Mouse (Mus musculus) ES-E14 (cell line): ENCODE data around the gene Abca2. TPM values are rescaled to one million over a fixed set of nuclear protein-coding genes. Genes with fewer than 3 reads are reported as not detected.

Experiments
- DNase-seq: peaks from one replicate; pipeline ENCODE4 v3.0.0-alpha.2; 2013; ENCODE audit warnings: low read depth, low spot score
- H3K27ac ChIP-seq: 2 replicates; pipeline ENCODE4 v1.5.1; 2012; ENCODE audit warnings: low read depth, mild to moderate bottlenecking, low read length, moderate library complexity, mixed read lengths; ENCODE audit not compliant: poor library complexity, insufficient read depth, severe bottlenecking
- H3K36me3 ChIP-seq: 2 replicates; pipeline ENCODE4 v1.6.1; 2012; ENCODE audit warnings: mild to moderate bottlenecking, low read length, moderate library complexity, mixed read lengths; ENCODE audit not compliant: control insufficient read depth, poor library complexity, insufficient read depth, severe bottlenecking
- H3K4me1 ChIP-seq, 2 experiments: fragments of 150-350 bp in 1 of 2; sonication (generic) in 1 of 2; 2 replicates each; pipeline ENCODE4 v1.6.1; 2012; ENCODE audit warnings: low read length in 2 of 2, mild to moderate bottlenecking in 1 of 2, mixed read lengths in 1 of 2; ENCODE audit not compliant: control insufficient read depth in 2 of 2, insufficient read depth in 2 of 2, poor library complexity in 1 of 2
- H3K4me3 ChIP-seq, 2 experiments: fragments of 150-350 bp in 1 of 2; sonication (generic) in 1 of 2; 2 replicates each; pipeline ENCODE4 v1.5.1; 2012; ENCODE audit warnings: low read length in 2 of 2, low read depth in 1 of 2, mild to moderate bottlenecking in 1 of 2, mixed read lengths in 1 of 2; ENCODE audit not compliant: insufficient read depth in 1 of 2, poor library complexity in 1 of 2, severe bottlenecking in 1 of 2
- H3K9ac ChIP-seq: 2 replicates; pipeline ENCODE4 v1.6.1; 2012; ENCODE audit warnings: low read depth, mild to moderate bottlenecking, low read length, mixed read lengths; ENCODE audit not compliant: poor library complexity, insufficient read depth, severe bottlenecking
- H3K9me3 ChIP-seq: fragments of 150-350 bp; sonication (generic); 2 replicates; pipeline ENCODE4 v1.6.1; 2012; ENCODE audit warnings: low read depth, mild to moderate bottlenecking, low read length; ENCODE audit not compliant: control insufficient read depth, insufficient read depth
- CHD2 ChIP-seq: IDR thresholded peaks from 2 replicates; pipeline ENCODE4 v1.6.1; 2014; ENCODE audit warnings: mild to moderate bottlenecking, low read depth, low read length, inconsistent platforms
- HCFC1 ChIP-seq: IDR thresholded peaks from 2 replicates; pipeline ENCODE4 v1.6.1; 2012; ENCODE audit warnings: low read length, inconsistent platforms, borderline replicate concordance; ENCODE audit not compliant: insufficient read depth
- MAFK ChIP-seq: IDR thresholded peaks from 2 replicates; pipeline ENCODE4 v1.6.1; 2014; ENCODE audit warnings: mild to moderate bottlenecking, low read depth, low read length, inconsistent platforms; ENCODE audit not compliant: insufficient read depth
- ZC3H11A ChIP-seq: IDR thresholded peaks from 2 replicates; pipeline ENCODE4 v1.6.1; 2012; ENCODE audit warnings: low read depth, mild to moderate bottlenecking, inconsistent platforms, low read length, borderline replicate concordance
- ZNF384 ChIP-seq: IDR thresholded peaks from 2 replicates; pipeline ENCODE4 v1.6.1; 2012; ENCODE audit warnings: low read depth, low read length, inconsistent platforms
- in situ Hi-C, 2 experiments: fragments of 600-800 bp; cut with MboI; formaldehyde crosslinking; loops; one replicate each; pipeline ENCODE4 v1.15.1; 2025; ENCODE audit warnings: low sequenced_read_pairs in 2 of 2, inconsistent platforms in 1 of 2; ENCODE audit not compliant: unreplicated experiment in 2 of 2
- total RNA-seq: library from RNA; depleted of rRNA; stranded (reverse); fragments of 300-350 nt; gene quantifications from 2 replicates; pipeline ENCODE4 v1.2.3, GENCODE M21; 2012

Abca2 gene
- total RNA-seq, 1 experiment, result 12.6 TPM

DNA sequence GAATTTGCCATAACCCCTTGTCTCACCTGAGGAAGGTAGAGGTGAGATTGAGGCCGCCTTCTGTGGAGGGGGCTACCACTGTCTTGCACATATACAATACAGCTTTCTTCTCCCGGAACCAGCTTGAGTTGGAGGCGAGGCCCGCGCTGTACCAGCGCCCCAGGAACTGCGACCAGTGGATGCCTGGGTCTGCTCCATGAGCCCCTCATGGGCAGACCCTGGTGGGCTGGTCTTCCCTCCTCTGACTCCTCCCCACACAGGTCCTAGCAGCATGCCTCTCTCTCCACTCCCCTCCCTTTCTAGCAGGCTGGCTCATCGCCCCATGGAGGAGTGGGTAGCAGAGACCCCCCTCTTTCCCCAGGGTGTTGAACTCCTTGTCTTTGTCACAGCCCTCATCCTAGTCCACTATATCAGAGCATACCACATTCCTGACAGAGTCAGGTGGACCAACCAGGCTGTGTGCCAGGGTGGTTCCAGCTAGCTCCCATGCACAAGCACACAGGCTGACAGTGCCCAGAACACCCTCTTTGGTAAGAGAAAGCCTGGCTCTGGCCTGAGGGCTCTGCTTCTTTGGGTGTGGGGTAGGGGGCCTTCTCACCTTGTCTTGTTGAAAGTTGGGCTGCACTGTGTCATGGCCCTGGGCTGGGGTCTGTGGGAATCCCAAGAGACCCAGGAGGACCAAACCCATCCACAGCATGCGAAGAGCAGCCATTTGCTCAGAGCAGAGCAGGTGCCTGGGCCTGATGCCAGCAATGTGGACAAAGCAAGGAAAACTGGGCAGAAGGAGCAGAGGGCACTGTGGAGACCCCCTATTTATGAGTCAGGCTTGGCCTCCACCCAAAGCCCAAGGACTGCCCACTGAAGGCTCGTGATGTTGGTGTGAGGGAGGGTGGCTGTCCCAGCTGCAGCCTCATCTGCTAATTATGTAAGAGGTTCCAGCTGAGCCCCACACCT, 40.7 kb downstream of the Abca2 start:
- no peak overlapping the region for H3K27ac ChIP-seq
- H3K4me3 ChIP-seq, result no peak overlapping the region
- in situ Hi-C loops, result no loop called here
- no peak overlapping the region for H3K9ac ChIP-seq
- TF ChIP-seq HCFC1 (no peak), ZC3H11A (no peak), ZNF384 (no peak)
- no peak for DNase-seq
- no peaks in the 10 kb centered on the region for H3K4me1 ChIP-seq
- no peaks in the 10 kb centered on the region for H3K9me3 ChIP-seq
- H3K36me3 ChIP-seq, result no peaks in the 10 kb centered on the region

DNA sequence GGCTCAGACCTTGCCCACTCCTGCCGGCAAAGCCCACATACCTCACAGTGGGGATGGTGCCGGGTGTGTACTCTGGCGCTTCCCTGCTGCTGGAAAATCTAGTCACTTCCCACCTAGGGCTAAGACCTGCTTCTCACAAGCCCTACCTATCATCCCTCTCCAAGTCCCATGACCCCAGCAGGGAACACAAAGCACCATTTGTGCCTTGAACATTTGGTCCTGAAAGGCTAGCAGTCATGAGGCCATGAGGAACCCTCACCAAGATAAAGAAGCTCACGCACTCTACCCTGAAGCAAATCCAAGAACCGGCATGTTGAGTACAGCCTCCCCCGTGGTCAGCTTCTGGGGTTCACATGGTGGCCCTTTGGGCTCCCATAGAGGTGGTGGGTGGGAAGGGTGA, 41.5 kb downstream of the Abca2 start, which contains the start of gene Ptgds:
Gene Ptgds (minus strand): TSS at position 78 of the 400 bp plus-strand sequence.
- in situ Hi-C loops, result no loop called here
- no peak for TF ChIP-seq MAFK
- no peak for TF ChIP-seq ZC3H11A
- TF ChIP-seq HCFC1, result no peak
- no peak for TF ChIP-seq ZNF384
- no peak for TF ChIP-seq CHD2

DNA sequence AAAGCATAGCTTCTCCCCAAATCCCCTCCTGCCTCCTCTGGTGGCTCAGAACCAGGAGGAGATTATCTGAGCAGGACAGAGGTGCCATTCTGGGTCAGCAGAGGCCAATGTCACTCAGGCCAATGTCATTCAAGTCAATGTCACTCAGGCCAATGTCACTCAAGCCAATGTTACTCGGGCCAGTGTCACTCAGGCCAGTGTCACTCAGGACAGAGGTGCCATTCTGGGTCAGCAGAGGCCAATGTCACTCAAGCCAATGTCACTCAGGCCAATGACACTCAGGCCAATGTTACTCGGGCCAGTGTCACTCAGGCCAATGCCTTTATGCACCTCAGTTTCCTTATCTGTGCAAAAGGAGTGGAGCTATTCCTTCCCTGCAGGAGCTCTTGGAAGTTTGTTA, 44.0 kb downstream of the Abca2 start:
- H3K27ac ChIP-seq, result no peak overlapping the region
- H3K4me3 ChIP-seq, result no peak overlapping the region
- H3K36me3 ChIP-seq, result no peaks in the 10 kb centered on the region
- no peak overlapping the region for H3K9ac ChIP-seq
- no peaks in the 10 kb centered on the region for H3K9me3 ChIP-seq
- in situ Hi-C loops, result no loop called here
- no peaks in the 10 kb centered on the region for H3K4me1 ChIP-seq
- no peak for TF ChIP-seq ZNF384
- no peak for TF ChIP-seq CHD2
- no peak for TF ChIP-seq HCFC1
- TF ChIP-seq ZC3H11A, result no peak
- TF ChIP-seq MAFK, result no peak
- no peak for DNase-seq

More for the DNA sequence above, 41.5 kb downstream of the Abca2 start, which contains the start of gene Ptgds:
- no peaks in the 10 kb centered on the region for H3K4me1 ChIP-seq
- H3K9ac ChIP-seq, result no peak within 1 kb of the TSS
- no peak for DNase-seq
- H3K4me3 ChIP-seq, result no peak within 1 kb of the TSS
- no peaks in the 10 kb centered on the region for H3K36me3 ChIP-seq
- H3K27ac ChIP-seq, result no peak within 1 kb of the TSS
- no peaks in the 10 kb centered on the region for H3K9me3 ChIP-seq

DNA sequence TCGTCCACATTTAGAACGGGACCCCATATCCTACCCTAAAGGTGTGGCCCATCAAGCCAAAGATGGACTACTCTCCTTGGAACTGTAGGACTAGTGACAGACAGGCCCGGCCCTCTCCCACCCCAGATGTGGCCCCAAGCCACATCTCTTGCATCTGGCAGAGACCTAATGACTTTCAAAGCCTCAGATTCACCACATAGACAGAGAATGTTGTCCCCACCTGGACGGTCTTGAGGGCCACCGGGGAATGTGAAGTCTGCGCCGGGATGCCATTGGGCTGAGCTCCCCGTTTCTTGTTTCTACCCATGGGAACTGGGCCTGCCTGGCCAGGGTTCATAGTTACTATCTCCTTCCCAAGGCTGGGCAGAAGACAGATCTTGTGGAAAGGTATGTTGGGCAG, 49.0 kb downstream of the Abca2 start:
- no peaks in the 10 kb centered on the region for H3K4me1 ChIP-seq
- no peak for DNase-seq
- H3K4me3 ChIP-seq, result no peak overlapping the region
- no peak overlapping the region for H3K9ac ChIP-seq
- TF ChIP-seq CHD2 (no peak), MAFK (no peak), ZNF384 (no peak), ZC3H11A (no peak), HCFC1 (no peak)
- H3K36me3 ChIP-seq, result no peaks in the 10 kb centered on the region
- H3K27ac ChIP-seq, result no peak overlapping the region
- in situ Hi-C loops, result no loop called here
- H3K9me3 ChIP-seq, result no peaks in the 10 kb centered on the region
